Mouse (Mus musculus): ENCODE data around the gene Mycbp2.

Gene Mycbp2

DNA sequence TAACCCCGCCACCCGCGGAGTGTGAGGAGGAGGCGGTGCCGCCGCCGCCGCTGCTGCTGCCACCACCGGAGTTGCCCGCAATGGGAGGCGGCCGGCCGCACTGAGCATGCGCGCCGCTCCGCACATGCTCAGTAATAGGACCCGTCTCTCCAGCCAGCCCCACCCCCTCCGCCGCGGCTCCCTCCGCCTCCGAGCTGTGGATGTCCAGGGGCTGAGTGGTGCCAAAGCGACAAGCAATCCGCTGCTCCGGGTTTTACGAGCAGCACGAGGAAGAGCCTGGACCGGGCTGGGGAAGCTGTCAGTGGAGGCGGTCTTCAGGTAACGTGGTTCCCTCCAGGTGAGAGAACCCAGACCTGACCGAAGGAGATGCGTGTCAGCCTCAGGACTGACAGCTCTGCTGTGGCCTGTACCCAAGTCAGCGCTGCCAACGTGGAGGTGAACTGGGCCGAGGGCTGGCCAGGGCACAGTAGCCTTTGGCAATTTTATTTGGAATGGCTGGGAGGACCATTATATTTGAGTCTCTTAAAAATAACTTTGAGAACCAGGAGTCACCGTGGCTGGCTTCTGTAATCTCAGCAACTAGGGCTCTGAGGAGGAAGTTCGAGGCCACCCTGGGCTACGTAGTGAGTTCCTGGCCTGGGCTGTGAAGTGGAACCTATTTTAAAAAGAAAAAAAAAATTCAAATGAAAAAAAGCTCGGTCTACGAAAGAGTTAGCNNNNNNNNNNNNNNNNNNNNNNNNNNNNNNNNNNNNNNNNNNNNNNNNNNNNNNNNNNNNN is at the start of gene Mycbp2:
Gene Mycbp2 (minus strand): TSS at position 86 of the 777 bp plus-strand sequence.
- in situ Hi-C loops (cut with MboI, MseI), result no loop called here

- in situ Hi-C loops (cut with MboI, MseI), result no loop called here
Measured at GRCm38 (mm10) chr14:103392391-103392790, 45.8 kb upstream of the Mycbp2 start.

GRCm38 (mm10) chr14:103387431-103387830 is 40.8 kb upstream of the Mycbp2 start:
- in situ Hi-C loops (cut with MboI, MseI), result no loop called here

DNA sequence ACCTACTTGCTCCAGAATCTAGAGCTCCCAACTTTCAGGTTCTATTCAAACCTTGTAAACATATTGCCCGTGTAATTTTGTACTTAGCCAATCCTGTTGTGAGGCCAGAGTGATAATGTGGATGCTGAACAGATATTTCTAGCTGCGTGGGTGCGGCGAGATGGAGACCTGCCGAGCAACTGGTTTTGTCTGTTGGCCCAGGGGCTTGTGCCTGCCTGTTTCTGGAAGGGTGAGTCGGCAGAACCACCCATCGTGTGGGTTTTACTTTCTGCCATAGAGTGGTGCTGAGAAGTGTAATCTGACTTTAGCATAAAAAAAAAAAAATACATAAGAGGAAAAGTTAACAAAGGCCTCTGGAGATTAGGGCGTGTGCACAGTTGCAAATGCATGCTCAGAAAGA is 40.3 kb upstream of the Mycbp2 start:
- in situ Hi-C loops (cut with MboI, MseI), result no loop called here

DNA sequence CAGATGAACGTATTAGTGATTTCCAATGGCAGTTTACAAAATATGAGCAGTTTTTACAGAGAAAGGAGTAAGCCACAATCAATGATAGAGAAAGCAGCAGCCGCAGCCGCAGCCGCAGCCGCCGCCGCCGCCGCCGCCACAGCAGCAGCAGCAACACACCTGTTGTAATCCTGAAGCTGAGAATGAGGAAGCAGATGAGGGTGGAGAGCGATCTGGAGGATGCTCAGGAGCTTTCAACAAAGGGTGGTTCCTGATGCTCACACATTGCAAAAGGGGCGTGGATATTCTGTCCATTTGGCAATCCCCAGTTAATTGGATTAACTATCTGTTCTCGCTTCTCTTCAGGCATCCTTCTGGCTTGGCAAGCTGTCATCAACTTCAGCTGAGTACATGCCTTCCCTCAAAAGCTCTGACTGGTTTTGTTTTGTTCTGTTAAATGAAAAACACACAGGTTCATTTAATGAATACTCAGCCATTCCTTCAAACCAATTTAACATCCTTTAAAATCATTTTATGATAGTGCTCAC is 38.5 kb upstream of the Mycbp2 start:
- in situ Hi-C loops (cut with MboI, MseI), result no loop called here

- in situ Hi-C loops (cut with MboI, MseI), result no loop called here
Measured at GRCm38 (mm10) chr14:103378703-103379102, 32.1 kb upstream of the Mycbp2 start.

DNA sequence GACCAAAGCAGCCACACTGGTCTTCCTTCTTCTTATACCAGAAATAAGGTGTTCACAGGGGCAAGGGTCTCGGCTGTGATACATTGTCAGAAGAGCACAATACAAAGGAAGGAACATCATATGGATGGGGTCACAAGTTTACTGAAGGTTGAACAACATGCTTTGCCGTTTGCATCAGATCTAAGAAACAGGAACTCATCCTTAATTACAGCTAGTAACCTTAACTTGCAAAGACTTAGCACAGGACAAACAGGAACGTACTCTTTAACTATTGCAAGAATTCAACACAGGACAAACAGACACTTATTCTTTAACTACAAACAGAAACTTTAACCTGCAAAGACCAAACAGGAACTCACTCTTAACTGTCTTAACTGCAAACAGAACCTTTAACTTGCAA is 30.2 kb upstream of the Mycbp2 start:
- in situ Hi-C loops (cut with MboI, MseI), result no loop called here

DNA sequence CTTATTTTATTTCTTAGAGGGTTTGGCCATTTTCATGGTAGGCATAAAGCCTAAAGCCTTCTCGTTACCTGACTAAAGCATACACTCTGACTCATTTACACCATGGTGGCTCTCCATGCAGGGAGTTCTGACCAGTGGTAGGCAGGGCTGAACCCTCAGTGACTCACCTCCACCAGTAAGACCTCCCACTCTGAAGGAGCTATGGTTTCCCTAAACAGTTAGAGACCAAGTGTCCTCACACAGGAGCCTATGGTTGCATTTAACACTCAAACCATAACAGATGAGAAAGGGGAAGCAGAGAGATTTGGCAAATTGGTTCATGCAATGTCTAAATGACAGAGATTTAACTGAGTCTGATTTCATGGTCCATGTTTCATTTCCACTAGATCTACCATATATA is 28.9 kb upstream of the Mycbp2 start:
- in situ Hi-C loops (cut with MboI, MseI), result no loop called here

- in situ Hi-C loops (cut with MboI, MseI), result loop anchor here (25.0 kb wide), 1 partner anchor 99 kb away; no protein-coding TSS in a partner anchor
Measured at GRCm38 (mm10) chr14:103363199-103363598, 16.6 kb upstream of the Mycbp2 start.

DNA sequence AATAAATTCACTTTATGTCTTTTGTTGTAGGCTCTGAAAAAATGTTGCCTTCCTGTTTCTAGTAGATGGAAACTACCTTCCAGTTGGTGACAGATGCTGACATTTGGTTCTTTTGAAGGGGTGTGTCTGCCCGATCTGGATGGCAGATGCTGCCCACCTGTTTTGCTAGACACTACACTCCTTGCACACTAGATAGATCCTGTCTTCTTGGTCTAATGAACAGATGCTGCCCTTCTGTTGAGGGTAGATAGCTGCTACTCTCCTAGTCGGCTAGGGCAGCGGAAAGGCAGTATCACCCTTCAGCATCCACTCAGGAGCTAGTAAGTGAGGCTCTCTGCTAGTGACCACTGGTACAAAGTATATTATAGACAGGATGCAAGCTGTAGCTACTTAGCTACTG is 9.5 kb upstream of the Mycbp2 start:
- in situ Hi-C loops (cut with MboI, MseI), result loop anchor here (10.0 to 25.0 kb wide), 3 partner anchors 106 to 321 kb away; no protein-coding TSS in a partner anchor

- in situ Hi-C loops (cut with MboI, MseI), result loop anchor here (10.0 to 25.0 kb wide), 3 partner anchors 108 to 320 kb away; no protein-coding TSS in a partner anchor
Measured at GRCm38 (mm10) chr14:103354396-103355352, 8.1 kb upstream of the Mycbp2 start.

DNA sequence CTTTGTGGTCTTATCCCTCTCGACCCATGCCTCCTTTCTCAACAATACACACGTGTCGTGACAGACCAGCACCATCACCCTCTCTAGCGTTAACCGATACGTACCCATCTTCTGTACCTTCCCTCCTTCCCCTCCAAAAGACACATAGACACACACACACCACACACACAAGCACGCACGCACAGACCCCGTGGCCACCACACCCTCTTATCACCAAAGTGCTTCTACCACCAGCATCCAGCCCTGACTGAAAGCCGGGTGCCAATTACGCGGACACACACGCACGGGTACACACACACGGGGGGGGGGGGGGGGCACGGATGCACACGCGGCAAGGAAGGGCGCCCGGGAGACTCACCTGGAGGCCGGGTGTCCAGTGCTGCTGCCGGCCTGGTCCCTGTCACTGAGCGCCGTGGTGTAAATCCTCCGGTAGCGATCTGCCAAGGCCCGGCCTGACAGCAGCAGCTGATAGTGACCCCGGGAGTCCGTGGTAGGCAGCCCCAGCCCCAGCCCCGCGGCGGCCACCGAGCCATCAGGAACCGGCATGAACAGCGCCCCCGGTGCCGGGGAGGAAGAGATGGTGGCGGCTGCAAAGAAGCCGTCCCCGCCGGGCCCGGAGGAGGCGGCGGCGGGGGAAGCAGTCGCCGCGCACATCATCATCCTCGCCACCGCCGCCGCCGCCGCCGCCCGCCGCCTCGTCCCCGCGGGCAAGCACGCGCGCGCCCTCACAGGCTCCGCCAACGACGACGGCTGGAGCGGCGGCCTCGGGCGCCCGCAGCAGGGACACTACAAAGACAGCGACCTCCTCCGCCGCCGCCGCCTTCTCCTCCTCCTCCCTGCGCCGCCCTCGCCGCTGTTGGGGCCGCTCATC is 521 bp downstream of the Mycbp2 start:
- in situ Hi-C loops (cut with MboI, MseI), result no loop called here

GRCm38 (mm10) chr14:103345486-103345857 is 1.1 kb downstream of the Mycbp2 start:
- in situ Hi-C loops (cut with MboI, MseI), result no loop called here

GRCm38 (mm10) chr14:103345011-103345410 is 1.6 kb downstream of the Mycbp2 start:
- in situ Hi-C loops (cut with MboI, MseI), result no loop called here

DNA sequence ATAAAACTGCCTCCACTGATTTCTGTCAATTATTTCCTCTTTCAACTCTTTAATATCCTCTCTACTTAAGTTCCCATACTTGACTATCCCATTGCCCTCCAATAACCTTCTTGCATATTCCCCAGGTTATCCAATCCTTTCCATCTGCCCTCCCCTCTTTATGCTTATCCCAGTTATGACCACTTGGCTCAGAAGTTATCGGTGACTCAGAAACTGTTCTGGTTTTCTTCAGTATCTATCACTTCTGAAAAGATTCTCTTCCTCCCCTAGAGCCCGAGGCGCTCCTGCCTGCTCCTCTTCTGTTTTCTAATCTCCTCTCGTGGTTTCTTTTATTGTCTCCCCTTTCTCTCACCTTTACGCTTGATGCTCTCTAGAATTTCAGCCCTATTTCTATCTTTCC is 2.8 kb downstream of the Mycbp2 start:
- in situ Hi-C loops (cut with MboI, MseI), result no loop called here

DNA sequence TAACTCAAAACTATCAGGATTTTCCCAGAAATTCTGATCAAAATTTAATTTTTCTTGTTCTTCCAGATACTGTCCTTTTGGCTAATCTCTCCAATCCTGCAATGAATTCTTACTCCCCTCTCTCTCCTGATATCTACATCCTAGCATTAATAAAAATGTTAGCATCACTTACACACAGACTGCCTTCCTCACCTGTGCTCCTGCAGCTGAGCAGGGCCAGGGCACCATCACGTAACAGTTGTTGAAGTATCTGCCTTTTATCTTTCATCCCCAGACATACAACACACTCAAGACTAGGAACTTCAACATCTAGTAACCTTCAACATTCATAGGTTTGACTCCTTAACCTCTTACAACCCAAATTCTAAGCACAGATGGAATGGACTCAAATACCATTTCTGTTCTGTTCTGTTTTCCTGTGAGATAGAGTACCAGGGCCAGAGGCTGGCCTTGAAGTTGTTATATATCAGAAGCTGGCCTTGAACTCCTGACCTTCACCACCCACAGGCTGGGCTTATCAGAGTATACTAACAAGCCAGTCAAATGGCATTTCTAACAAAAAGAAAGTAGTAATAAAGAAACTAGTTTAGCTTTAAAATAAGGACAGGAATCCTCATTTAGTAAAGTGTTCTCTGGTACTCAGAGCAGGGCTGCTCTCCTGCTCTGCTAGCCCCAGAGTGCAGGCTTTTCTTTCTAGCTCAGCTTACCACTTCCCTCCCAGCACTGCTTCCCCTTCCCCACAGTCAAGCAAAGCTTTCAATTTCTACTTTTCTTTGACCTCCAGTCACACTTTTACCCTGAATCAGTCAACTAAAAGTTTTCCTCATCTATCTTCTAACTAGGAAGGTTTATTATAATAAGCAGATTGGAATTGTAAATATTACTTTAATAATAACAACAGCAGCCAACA is 5.0 kb downstream of the Mycbp2 start:
- in situ Hi-C loops (cut with MboI, MseI), result no loop called here

DNA sequence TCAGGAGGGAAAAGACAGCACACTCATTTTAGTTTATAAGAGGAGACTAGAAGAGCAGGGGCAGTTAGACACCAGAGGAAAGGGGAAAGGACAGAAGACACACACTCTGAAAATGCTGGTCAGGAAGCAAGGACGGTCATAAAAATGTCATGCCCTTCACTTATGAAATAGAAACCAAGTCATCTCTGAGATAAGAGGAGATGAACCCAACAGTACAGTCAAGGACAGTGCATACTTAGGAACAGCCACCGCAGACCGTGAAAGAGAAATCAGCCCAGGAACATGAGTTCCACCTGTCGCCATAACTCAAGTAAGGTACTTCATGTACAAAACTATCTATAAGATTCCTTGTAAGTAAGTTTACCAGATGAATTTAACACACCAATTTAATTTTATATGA is 33.7 kb downstream of the Mycbp2 start:
- in situ Hi-C loops (cut with MboI, MseI), result no loop called here

- in situ Hi-C loops (cut with MboI, MseI), result no loop called here
Measured at GRCm38 (mm10) chr14:103296227-103296626, 50.4 kb downstream of the Mycbp2 start.

DNA sequence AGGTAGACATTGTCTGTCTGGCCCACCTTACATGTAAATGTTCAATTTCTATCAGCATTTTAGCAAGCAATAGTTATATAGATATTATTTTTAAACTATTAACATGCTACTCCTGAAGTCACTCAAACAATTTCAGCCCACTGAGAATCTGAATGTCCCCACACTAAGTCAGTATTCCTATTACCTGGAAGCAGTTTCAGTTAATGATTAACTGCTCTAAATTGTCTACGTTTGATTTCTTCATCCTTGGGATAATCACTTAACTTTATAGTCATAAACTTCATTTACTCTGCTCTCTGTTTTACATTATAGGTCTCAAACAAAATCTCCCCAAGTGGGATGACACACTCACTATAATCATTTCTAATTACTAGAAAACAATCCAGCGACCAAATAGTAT is 60.0 kb downstream of the Mycbp2 start:
- in situ Hi-C loops (cut with MboI, MseI), result no loop called here

- in situ Hi-C loops (cut with MboI, MseI), result no loop called here
Measured at GRCm38 (mm10) chr14:103276667-103277066, 69.9 kb downstream of the Mycbp2 start.
